Mouse (Mus musculus) brain, embryonic 14.5 days (tissue): ENCODE data around the gene Cdc42bpa.

Experiments used
- CTCF ChIP-seq: fragments of 200-500 bp; IDR thresholded peaks from 2 replicates; pipeline ENCODE4 v1.5.1; 2012; ENCODE audit warnings: inconsistent platforms, mild to moderate bottlenecking, moderate library complexity, borderline replicate concordance; ENCODE audit not compliant: insufficient read depth, insufficient read length; ENCODE audit errors: extremely low read depth
- POLR2A ChIP-seq: fragments of 200-500 bp; IDR thresholded peaks from 2 replicates; pipeline ENCODE4 v1.6.1; 2012; ENCODE audit warnings: mild to moderate bottlenecking, inconsistent platforms, borderline replicate concordance; ENCODE audit not compliant: poor library complexity, insufficient read depth, insufficient read length, severe bottlenecking; ENCODE audit errors: extremely low read depth

DNA sequence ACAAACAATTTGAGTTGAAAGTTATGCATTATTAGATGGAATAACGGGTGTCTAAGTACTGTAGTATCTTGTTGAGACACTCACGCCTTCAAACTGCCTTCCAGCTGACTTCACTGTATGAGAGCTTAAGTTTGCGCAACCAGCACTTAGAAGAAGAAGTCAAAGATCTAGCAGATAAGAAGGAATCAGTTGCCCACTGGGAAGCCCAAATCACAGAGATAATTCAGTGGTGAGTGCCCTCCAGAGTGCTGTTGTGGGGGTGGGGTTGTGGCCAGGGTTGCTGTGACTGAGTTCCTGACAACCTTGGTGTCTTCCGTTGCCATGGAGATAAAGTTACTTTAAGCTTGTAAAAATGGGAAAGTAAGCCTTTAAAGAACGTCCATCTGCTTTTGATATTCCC, 148.8 kb downstream of the Cdc42bpa start:
- TF ChIP-seq CTCF (no peak), POLR2A (no peak)
